Mouse (Mus musculus): ENCODE measurements around the gene Msantd1. TPM values are rescaled to one million over a fixed set of nuclear protein-coding genes. Genes with fewer than 3 reads are reported as not detected.

The Msantd1 gene
- total and polyA plus RNA-seq, 2 experiments from 2014 or later: 0.26 TPM; not detected in 1

- no peaks in the 10 kb centered on the region for H3K27me3 ChIP-seq (ENCODE audit: control insufficient read depth, insufficient read depth, low read length)
- H3K36me3 ChIP-seq (replicated peaks; ENCODE audit: control insufficient read depth, insufficient read depth, low read length): no peaks in the 10 kb centered on the region
- ATAC-seq (ENCODE audit: insufficient read depth, low read depth): no peak
- H3K4me1 ChIP-seq (ENCODE audit: control insufficient read depth, insufficient read depth): peaks cover 46% of the 10 kb centered on the region
- H3K4me2 ChIP-seq (ENCODE audit: low read depth, low read length): peak overlapping the region; percentile 76
- no peak for DNase-seq (ENCODE audit: low spot score)
- no peaks in the 10 kb centered on the region for H3K9me3 ChIP-seq (replicated peaks; ENCODE audit: control insufficient read depth, low read length)
- WGBS: 66% methylated on average over 6 of the region's 6 CpGs
- H3K27ac ChIP-seq (ENCODE audit: low read depth): peak overlapping the region; percentile 17; the same call in 1 of the 2 replicates
- H3K4me3 ChIP-seq (ENCODE audit: low read depth, low read length): peak overlapping the region; percentile 80
- H3K9ac ChIP-seq (replicated peaks; ENCODE audit: low read depth, low read length): no peak overlapping the region; the same call in 1 of the 2 replicates
- no peak for TF ChIP-seq EP300 (IDR thresholded peaks at IDR 0.05; ENCODE audit: low read depth)
- TF ChIP-seq CTCF (IDR thresholded peaks at IDR 0.05; ENCODE audit: low read depth): no peak
Observed at GRCm38 (mm10) chr5:34950486-34951160, 42.8 kb downstream of the Msantd1 start.

- ATAC-seq (ENCODE audit: insufficient read depth, low read depth) (no peak), DNase-seq (ENCODE audit: low spot score) (no peak)
- TF ChIP-seq EP300 (IDR thresholded peaks at IDR 0.05; ENCODE audit: low read depth) (no peak), CTCF (IDR thresholded peaks at IDR 0.05; ENCODE audit: low read depth) (no peak)
- no peaks in the 10 kb centered on the region for H3K27me3 ChIP-seq (ENCODE audit: control insufficient read depth, insufficient read depth, low read length)
- H3K27ac ChIP-seq (ENCODE audit: low read depth): no peak overlapping the region
- no peak overlapping the region for H3K4me3 ChIP-seq (ENCODE audit: low read depth, low read length)
- no peaks in the 10 kb centered on the region for H3K36me3 ChIP-seq (replicated peaks; ENCODE audit: control insufficient read depth, insufficient read depth, low read length)
- 86% methylated on average over 8 of the region's 8 CpGs for WGBS
- peaks cover 53% of the 10 kb centered on the region for H3K4me1 ChIP-seq (ENCODE audit: control insufficient read depth, insufficient read depth)
- H3K4me2 ChIP-seq (ENCODE audit: low read depth, low read length): peak overlapping the region; percentile 76
- H3K9me3 ChIP-seq (replicated peaks; ENCODE audit: control insufficient read depth, low read length): no peaks in the 10 kb centered on the region
- H3K9ac ChIP-seq (replicated peaks; ENCODE audit: low read depth, low read length): no peak overlapping the region
Observed at GRCm38 (mm10) chr5:34951161-34951834, 43.5 kb downstream of the Msantd1 start.

- WGBS: 37% methylated on average over 6 of the region's 6 CpGs
- H3K27ac ChIP-seq (ENCODE audit: low read depth): peak overlapping the region; percentile 58
Observed at GRCm38 (mm10) chr5:34954508-34954907, 46.7 kb downstream of the Msantd1 start.

DNA sequence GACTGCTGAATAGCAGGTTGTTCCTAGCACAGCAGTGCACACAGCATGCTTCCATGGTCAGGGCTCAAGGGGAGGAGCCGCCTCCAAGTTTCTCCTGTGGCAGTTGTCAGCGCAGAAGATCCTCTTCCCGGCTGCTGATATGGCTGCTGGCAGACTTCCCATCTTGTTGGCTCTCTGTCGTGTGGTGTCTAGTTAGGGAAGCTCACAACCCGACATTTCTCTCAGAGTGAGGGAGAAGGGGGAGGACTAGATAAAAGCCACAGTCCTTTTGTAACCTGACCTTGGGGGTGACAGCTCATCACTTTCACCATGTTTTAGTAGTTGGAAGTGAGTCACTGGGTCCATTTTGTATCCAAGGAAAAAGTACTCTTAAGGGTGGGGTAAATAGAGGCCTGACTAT lies 47.8 kb downstream of the Msantd1 start:
- Histone ChIP-seq H3K9ac (replicated peaks; ENCODE audit: low read depth, low read length) (no peak overlapping the region), H3K4me1 (ENCODE audit: control insufficient read depth, insufficient read depth) (peaks cover 62% of the 10 kb centered on the region), H3K36me3 (replicated peaks; ENCODE audit: control insufficient read depth, insufficient read depth, low read length) (no peaks in the 10 kb centered on the region), H3K4me3 (ENCODE audit: low read depth, low read length) (no peak overlapping the region), H3K9me3 (replicated peaks; ENCODE audit: control insufficient read depth, low read length) (no peaks in the 10 kb centered on the region), H3K27me3 (ENCODE audit: control insufficient read depth, insufficient read depth, low read length) (no peaks in the 10 kb centered on the region), H3K4me2 (ENCODE audit: low read depth, low read length) (no peak overlapping the region), H3K27ac (ENCODE audit: low read depth) (peak overlapping the region; percentile 58)
- WGBS: 17% methylated on average over 5 of the region's 5 CpGs
- peak; percentile 21; the same call in 1 of the 2 replicates for ATAC-seq (ENCODE audit: insufficient read depth, low read depth)
- no peak for DNase-seq (ENCODE audit: low spot score)
- TF ChIP-seq EP300 (IDR thresholded peaks at IDR 0.05; ENCODE audit: low read depth): no peak; the same call in 1 of the 2 replicates
- TF ChIP-seq CTCF (IDR thresholded peaks at IDR 0.05; ENCODE audit: low read depth): no peak

More at GRCm38 (mm10) chr5:34954508-34954907, 46.7 kb downstream of the Msantd1 start:
- DNase-seq (ENCODE audit: low spot score) (no peak), ATAC-seq (ENCODE audit: insufficient read depth, low read depth) (no peak)
- Histone ChIP-seq H3K9ac (replicated peaks; ENCODE audit: low read depth, low read length) (no peak overlapping the region), H3K9me3 (replicated peaks; ENCODE audit: control insufficient read depth, low read length) (no peaks in the 10 kb centered on the region), H3K36me3 (replicated peaks; ENCODE audit: control insufficient read depth, insufficient read depth, low read length) (no peaks in the 10 kb centered on the region), H3K4me1 (ENCODE audit: control insufficient read depth, insufficient read depth) (peaks cover 64% of the 10 kb centered on the region), H3K4me3 (ENCODE audit: low read depth, low read length) (no peak overlapping the region), H3K4me2 (ENCODE audit: low read depth, low read length) (peak overlapping the region; percentile 12; the same call in 1 of the 2 replicates), H3K27me3 (ENCODE audit: control insufficient read depth, insufficient read depth, low read length) (no peaks in the 10 kb centered on the region)
- TF ChIP-seq EP300 (IDR thresholded peaks at IDR 0.05; ENCODE audit: low read depth) (no peak), CTCF (IDR thresholded peaks at IDR 0.05; ENCODE audit: low read depth) (no peak)

DNA sequence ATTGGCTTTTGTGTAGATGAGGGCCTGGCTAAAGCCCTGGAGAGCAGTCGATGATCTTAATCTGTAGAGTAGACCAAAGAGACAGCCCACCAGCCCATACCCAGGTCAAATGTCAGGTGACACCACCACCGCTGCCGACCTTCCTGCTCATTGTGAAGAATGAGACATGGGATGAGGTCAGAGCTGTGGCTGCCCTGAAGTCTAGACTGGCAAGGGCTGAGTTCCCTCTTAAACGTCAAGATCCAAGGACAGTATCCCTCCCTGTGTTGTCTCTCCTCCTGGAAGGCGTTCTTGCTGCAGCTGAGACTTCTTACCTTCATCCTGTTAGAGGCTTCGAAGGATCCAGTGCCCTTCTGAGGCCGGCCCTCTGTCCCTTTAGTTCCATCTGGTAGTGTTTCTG lies 48.3 kb downstream of the Msantd1 start:
- Histone ChIP-seq H3K4me1 (ENCODE audit: control insufficient read depth, insufficient read depth) (peaks cover 59% of the 10 kb centered on the region), H3K27me3 (ENCODE audit: control insufficient read depth, insufficient read depth, low read length) (no peaks in the 10 kb centered on the region), H3K4me2 (ENCODE audit: low read depth, low read length) (no peak overlapping the region), H3K9ac (replicated peaks; ENCODE audit: low read depth, low read length) (no peak overlapping the region), H3K9me3 (replicated peaks; ENCODE audit: control insufficient read depth, low read length) (no peaks in the 10 kb centered on the region), H3K36me3 (replicated peaks; ENCODE audit: control insufficient read depth, insufficient read depth, low read length) (no peaks in the 10 kb centered on the region), H3K4me3 (ENCODE audit: low read depth, low read length) (no peak overlapping the region), H3K27ac (ENCODE audit: low read depth) (peak overlapping the region; percentile 58)
- no peak for DNase-seq (ENCODE audit: low spot score)
- TF ChIP-seq EP300 (IDR thresholded peaks at IDR 0.05; ENCODE audit: low read depth) (no peak), CTCF (IDR thresholded peaks at IDR 0.05; ENCODE audit: low read depth) (no peak)
- ATAC-seq (ENCODE audit: insufficient read depth, low read depth): no peak
- WGBS: 54% methylated on average over 7 of the region's 7 CpGs

Data from heart, postnatal 0 days (tissue).